Mouse (Mus musculus) cortical plate, adult 2 months (tissue): ENCODE data around the gene Olfr15.

Experiments used
- CTCF ChIP-seq: fragments of 200-500 bp; IDR thresholded peaks from 2 replicates; pipeline ENCODE4 v1.5.1; 2011; ENCODE audit warnings: mild to moderate bottlenecking, control low read depth, low read length; ENCODE audit not compliant: insufficient read depth; ENCODE audit errors: extremely low read depth
- POLR2A ChIP-seq: fragments of 200-500 bp; IDR thresholded peaks from 2 replicates; pipeline ENCODE4 v1.6.1; 2011; ENCODE audit warnings: mild to moderate bottlenecking, low read length, control low read depth; ENCODE audit not compliant: insufficient read depth; ENCODE audit errors: extremely low read depth

DNA sequence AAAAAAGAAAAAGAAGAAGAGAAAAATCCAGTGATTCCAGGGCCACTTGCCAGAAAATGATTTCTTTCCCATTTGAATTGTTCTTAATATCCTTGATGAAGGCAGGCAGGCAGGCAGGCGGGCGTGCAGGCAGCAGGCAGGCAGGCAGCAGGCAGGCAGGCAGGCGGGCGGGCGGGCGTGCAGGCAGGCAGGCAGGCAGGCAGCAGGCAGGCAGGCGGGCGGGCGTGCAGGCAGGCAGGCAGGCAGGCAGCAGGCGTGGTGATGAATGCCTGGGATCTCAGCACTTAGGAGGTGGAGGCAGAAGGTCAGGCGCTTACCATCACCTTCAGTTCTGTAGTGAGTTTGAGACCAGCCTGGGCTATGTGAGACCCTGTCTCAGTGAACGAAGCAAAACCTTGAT, 21.9 kb downstream of the Olfr15 start:
- no peak for TF ChIP-seq CTCF
- no peak for TF ChIP-seq POLR2A
